Mouse (Mus musculus) urinary bladder, adult 18-20 months (tissue): ENCODE data around the gene Ktn1.

Experiments
- DNase-seq, 2 experiments: peaks; one replicate each; pipeline ENCODE4 v3.0.0; 2022; ENCODE audit warnings: low spot score in 2 of 2, mixed read lengths in 2 of 2

The Ktn1 gene

GRCm38 (mm10) chr14:47664470-47664864 lies 16.2 kb downstream of the Ktn1 start:
- no peak for DNase-seq

DNA sequence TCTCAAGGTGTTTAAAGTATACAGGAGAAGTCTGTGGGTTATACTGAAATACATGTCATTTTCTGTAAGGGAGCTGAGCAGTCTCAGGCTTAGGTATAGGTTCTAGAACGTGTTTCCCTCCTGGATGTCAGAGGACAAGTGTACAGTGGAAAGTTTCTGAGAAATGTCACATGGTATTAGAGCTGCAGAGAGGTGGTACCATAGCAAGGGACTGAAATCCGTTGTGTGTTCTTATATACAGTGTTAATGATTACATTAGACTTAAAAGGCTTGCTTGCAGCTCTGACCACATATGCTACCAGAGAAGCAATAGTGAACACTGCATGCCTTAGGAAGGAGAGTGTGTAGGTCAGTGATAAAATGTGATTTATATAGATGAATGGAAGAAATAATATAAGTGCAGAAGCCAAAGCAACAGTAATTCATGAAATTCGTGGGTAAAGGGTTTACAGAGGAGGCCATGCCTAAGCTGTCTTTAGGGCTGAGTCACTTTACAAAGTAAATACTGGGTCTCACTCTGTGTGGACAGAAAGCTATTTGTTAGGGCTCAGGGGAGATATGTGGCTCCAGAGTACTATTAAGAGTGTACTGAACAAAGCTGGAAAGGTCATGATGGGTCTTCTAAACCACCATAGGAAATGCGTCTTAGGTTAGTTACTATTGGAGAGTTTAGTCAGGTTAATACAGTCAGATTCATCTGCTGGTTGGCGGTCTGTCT lies 17.0 kb downstream of the Ktn1 start:
- no peak for DNase-seq

GRCm38 (mm10) chr14:47668096-47668495 lies 19.8 kb downstream of the Ktn1 start:
- DNase-seq = no peak

GRCm38 (mm10) chr14:47682886-47683285 lies 34.6 kb downstream of the Ktn1 start:
- DNase-seq = no peak

DNA sequence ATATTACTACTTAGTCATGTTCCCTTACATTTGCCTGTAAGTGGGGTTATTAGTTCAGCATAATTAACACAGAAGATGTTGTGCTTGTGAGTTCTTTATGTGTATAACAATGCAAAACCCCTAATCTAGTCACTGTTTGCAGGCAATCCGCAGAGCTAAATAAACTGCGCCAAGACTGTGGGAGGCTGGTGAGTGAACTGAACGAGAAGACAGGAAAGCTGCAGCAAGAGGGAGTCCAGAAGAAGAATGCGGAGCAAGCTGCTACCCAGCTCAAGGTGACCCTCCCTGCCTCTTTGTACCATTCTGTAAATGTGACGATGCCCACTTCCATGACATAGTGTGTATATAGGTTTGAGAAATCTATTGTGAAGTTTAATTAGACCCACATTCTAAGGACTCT lies 36.3 kb downstream of the Ktn1 start:
- DNase-seq = no peak

DNA sequence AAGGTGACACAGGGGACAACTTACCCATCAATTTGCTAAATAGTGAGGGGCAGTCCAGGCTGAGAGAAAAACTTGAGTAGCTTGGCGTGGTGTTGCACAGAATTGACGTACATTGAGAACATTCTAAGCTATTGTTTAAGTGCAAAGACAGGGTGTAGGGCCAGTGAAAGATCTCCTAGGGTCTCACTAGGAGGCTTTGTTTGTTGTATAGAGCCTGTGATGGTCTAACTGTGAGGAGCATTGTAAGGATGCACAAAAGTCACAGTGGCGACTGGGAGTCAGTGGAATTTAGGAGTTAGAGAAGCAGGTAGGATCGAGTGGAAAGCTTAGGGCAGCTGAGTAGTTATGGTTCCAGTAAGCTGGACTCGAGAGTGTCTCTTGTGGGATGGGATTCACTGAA lies 50.9 kb downstream of the Ktn1 start:
- no peak for DNase-seq

DNA sequence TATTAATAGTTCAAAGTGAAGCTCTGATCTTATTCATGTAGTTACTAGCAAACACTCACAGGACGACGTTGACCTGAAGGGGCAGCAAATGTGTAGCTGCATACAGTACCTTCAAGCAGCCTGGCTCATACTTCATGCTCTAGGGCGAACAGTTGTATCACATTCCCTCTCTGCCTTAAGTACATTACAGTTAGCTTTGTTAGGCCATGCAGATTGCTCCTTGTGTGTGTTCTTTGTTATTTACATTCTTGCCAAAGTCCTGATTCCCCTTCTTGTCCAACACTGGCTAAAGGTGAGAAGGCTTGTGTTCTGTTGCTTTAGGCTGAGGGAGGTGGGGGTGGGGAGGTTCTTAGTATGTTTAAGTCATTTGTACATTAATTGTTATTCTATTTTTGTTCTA lies 61.3 kb downstream of the Ktn1 start:
- no peak for DNase-seq

DNA sequence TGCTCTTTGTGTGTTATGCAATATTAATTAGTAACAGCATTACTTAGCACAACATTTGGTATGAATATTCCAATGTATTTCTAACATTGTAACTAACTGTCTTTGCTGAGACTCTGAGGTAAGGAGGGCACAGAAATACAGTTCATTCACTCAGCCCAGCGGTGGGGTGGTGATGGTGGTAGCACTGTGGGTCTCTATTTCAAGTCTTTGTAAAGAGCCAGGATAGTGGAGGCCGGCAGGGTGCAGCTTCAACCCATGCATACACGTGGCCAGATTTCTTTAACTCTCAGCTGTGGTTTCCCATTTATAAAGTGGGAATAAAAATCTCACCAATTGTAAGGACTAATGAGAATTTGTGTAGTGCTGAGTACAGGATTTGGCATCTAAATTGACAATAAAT lies 67.5 kb downstream of the Ktn1 start:
- no peak for DNase-seq

GRCm38 (mm10) chr14:47717916-47718606 lies 69.8 kb downstream of the Ktn1 start:
- DNase-seq = no peak

- DNase-seq = no peak
Observed at GRCm38 (mm10) chr14:47720023-47720422, 71.8 kb downstream of the Ktn1 start.

GRCm38 (mm10) chr14:47723035-47723434 lies 74.8 kb downstream of the Ktn1 start:
- no peak for DNase-seq

DNA sequence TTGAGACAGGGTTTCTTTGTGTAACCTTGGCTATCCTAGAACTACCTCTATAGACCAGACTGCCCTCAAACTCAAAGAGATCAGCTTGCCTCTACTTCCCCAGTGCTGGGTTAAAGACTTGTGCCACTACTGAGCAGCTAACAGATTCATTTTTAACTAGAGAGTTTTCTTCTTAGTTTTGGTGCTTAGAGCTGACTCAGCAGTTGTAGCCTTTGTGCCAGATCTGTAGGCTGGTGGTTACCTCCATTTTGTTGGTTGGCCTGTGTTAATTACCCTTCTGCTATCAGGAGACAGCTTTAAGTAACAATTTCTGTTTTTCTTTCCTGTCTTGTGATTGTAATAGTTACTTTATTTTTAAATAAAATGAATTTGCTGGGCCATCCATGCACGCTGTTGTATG lies 80.3 kb downstream of the Ktn1 start:
- DNase-seq = no peak

DNA sequence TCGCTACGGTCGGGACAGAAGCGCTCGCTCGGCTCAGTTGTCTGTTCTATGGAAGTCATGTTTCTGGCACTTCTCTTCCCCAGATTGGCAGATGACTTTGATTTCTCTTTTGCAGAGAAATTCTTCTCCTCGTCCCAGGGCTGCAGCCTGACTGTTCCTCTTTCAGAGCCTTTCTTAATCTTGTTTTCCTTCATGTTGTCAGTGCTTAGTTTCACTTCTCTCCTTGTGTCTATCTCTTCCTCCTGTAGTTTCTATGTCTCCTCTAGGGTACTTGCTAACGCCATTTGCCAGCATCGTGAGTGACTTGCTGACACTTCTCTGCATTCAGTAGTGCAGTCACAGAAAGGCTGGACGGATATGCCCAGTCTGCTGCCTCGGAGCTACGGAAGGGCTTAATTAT lies 87.1 kb downstream of the Ktn1 start:
- no peak for DNase-seq

GRCm38 (mm10) chr14:47736471-47736870 lies 88.2 kb downstream of the Ktn1 start:
- no peak for DNase-seq

GRCm38 (mm10) chr14:47740316-47740996 lies 92.2 kb downstream of the Ktn1 start:
- no peak for DNase-seq

DNA sequence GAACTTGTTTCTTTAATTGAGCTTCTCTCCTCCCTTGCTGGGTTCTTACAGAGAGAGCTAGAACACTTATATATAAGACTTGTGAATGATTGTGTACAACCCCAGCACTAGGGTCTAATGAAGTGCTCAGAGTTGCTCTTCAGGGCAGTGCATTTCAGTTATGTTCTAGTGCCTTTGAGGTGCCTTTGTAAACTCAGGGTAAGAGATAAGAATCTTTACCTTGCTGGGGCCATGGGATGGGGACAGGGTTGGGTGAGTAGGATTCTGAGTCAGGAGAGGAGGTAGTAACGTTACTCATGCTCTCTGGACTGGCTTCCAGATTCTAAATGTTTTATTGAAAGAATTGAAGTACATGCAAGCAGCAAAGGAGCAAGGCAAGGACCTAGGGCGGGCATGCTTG lies 92.8 kb downstream of the Ktn1 start:
- no peak for DNase-seq

- no peak for DNase-seq
Observed at GRCm38 (mm10) chr14:47742674-47743073, 94.4 kb downstream of the Ktn1 start.

DNA sequence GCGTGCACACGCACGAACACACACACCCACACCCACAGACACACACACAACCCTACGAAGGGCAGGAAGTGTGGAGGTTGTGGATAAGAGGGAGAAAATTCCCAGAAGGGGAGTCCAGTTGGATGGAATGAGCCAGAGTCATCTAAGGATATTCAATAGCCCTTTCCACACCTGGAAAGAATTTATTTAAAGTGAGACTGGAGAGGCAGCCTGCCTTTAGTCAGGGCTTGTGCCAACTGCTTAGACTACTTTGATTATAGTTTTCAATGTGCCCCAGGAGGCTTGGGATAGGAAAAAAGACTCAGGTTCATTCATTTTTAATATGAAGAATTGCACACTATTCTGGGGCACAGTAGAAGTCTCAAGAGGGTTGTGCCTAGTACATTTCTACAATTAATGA lies 96.8 kb downstream of the Ktn1 start:
- no peak for DNase-seq

- no peak for DNase-seq
Observed at GRCm38 (mm10) chr14:47747536-47747935, 99.3 kb downstream of the Ktn1 start.

- no peak for DNase-seq
Observed at GRCm38 (mm10) chr14:47748714-47749113, 100.5 kb downstream of the Ktn1 start.

GRCm38 (mm10) chr14:47751422-47752205 lies 103.4 kb downstream of the Ktn1 start:
- DNase-seq = peak in 1 of 2 experiments; percentile 56

- no peak for DNase-seq
Observed at GRCm38 (mm10) chr14:47753561-47753960, 105.3 kb downstream of the Ktn1 start.
